Comparison of ENCODE assay signal across 10 mouse cellular contexts in the genomic region with DNA sequence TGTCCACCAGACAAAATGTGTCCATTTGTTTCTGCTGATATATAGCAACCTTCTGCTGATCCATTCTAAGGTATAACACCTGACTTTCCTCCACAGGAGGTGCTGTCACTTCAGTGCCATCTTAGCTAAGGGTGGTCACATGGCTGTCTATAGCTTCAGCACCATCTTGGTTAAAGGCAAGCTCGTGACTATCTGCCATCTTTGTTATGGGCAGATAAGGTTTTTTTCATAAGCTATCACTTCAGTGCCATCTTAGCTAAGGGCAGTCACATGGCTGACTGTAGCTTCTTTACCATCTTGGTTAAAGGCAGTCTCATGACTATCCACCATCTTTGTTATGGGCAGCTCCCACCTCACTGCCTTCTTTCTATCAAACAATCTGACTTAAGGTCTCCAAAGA. TPM values are rescaled to one million over a fixed set of nuclear protein-coding genes. Genes with fewer than 3 reads are reported as not detected.
DNase-seq lines count a peak whose midpoint lies in the region; ATAC-seq lines count a peak whose summit lies in the region.
"Had no signal": no experiment of that assay in that cellular context is flagged by ENCODE, and none has a peak within 500 bp of the region (broad histone marks: within the 10 kb centered on the region; RNA-seq: fewer than 3 reads in every experiment).

No protein-coding gene starts in this region.

- ATAC-seq in forebrain, embryonic 14.5 days = peak; percentile 96
- ATAC-seq in monocyte, adult 5-6 weeks (replicated peaks; ENCODE audit: insufficient number of reproducible peaks, low FRiP score, low TSS enrichment, poor library complexity, severe bottlenecking) = peak; percentile 77
- no peak for ATAC-seq in intestine, embryonic 16.5 days

- no peak overlapping the region for H3K27ac ChIP-seq in forebrain, embryonic 14.5 days (ENCODE audit: low read depth, low read length)
- no peak overlapping the region for H3K27ac ChIP-seq in intestine, embryonic 16.5 days (ENCODE audit: low read length)

- no peak overlapping the region for H3K9ac ChIP-seq in forebrain, embryonic 14.5 days (ENCODE audit: low read length)
- H3K9ac ChIP-seq in intestine, embryonic 16.5 days (ENCODE audit: low read depth, low read length) = no peak overlapping the region

- H3K4me2 ChIP-seq in forebrain, embryonic 14.5 days (ENCODE audit: low read length) = no peak overlapping the region
- no peak overlapping the region for H3K4me2 ChIP-seq in intestine, embryonic 16.5 days (ENCODE audit: low read depth, low read length)

- no peaks in the 10 kb centered on the region for H3K27me3 ChIP-seq in forebrain, embryonic 14.5 days (replicated peaks; ENCODE audit: control insufficient read depth, insufficient read depth, low read length)
- H3K27me3 ChIP-seq in intestine, embryonic 16.5 days (replicated peaks; ENCODE audit: control insufficient read depth, insufficient read depth, low read length) = no peaks in the 10 kb centered on the region
- H3K27me3 ChIP-seq: megakaryocyte, embryonic 14.5 days had no signal

- no peaks in the 10 kb centered on the region for H3K9me3 ChIP-seq in forebrain, embryonic 14.5 days (replicated peaks; ENCODE audit: control insufficient read depth, low read length)
- no peaks in the 10 kb centered on the region for H3K9me3 ChIP-seq in intestine, embryonic 16.5 days (ENCODE audit: control insufficient read depth, low read length)

- DNase-seq in layer of hippocampus, adult 9-11 months = peak; percentile 42
- DNase-seq in layer of hippocampus, postnatal 25 days (ENCODE audit: extremely low spot score in 1 of 2, low spot score in 1 of 2) = no peak
- peak; percentile 11 to 28 for DNase-seq in CD8-positive naive resting alpha-beta T cell, adult 2 months (ENCODE audit: low read depth in 2 of 2, low spot score in 2 of 2)
- DNase-seq in forebrain, embryonic 14.5 days (ENCODE audit: low spot score) = peak; percentile 84
- DNase-seq in urinary bladder, adult 18-20 months (ENCODE audit: low spot score in 2 of 2) = no peak
- no peak for DNase-seq in urinary bladder, postnatal 10 days (ENCODE audit: low spot score)

- WGBS in forebrain, embryonic 14.5 days = 72% methylated on average over 1 of the region's 1 CpGs
- 98% methylated on average over 1 of the region's 1 CpGs for WGBS in intestine, embryonic 16.5 days

- H3K36me3 ChIP-seq in forebrain, embryonic 14.5 days (ENCODE audit: control insufficient read depth, insufficient read depth, low read length) = no peaks in the 10 kb centered on the region
- no peaks in the 10 kb centered on the region for H3K36me3 ChIP-seq in intestine, embryonic 16.5 days (ENCODE audit: control insufficient read depth, insufficient read depth, low read length)

- no peak overlapping the region for H3K4me3 ChIP-seq in forebrain, embryonic 14.5 days (ENCODE audit: low read depth, low read length)
- no peak overlapping the region for H3K4me3 ChIP-seq in intestine, embryonic 16.5 days (ENCODE audit: low read length)
- H3K4me3 ChIP-seq: megakaryocyte, embryonic 14.5 days had no signal

- no peaks in the 10 kb centered on the region for H3K4me1 ChIP-seq in forebrain, embryonic 14.5 days (ENCODE audit: control insufficient read depth, insufficient read depth, low read length)
- H3K4me1 ChIP-seq in intestine, embryonic 16.5 days (ENCODE audit: control insufficient read depth, insufficient read depth, low read length) = no peaks in the 10 kb centered on the region
- H3K4me1 ChIP-seq: megakaryocyte, embryonic 14.5 days had no signal

RNA-seq across cellular contexts. Expression of gene Myoc, which starts 23.4 kb away (rescaled TPM):
- total RNA-seq in layer of hippocampus, postnatal 25 days (2021) = 1 to 10 TPM; 4.1 to 5.4 TPM
- not detected in 2 replicates for polyA plus RNA-seq in forebrain, embryonic 14.5 days (2014; fragmentation: Nextera tagmentation; extraction: Ambion mirVana)
- total RNA-seq in monocyte, adult 5-6 weeks (2017) = 0.19 to 0.43 TPM in 2 of 3 replicates, not detected in the other
- polyA plus RNA-seq in intestine, embryonic 16.5 days (2015; fragmentation: Nextera tagmentation; extraction: Ambion mirVana) = 0.06 and 0.18 TPM in 2 replicates

RNA-seq across cellular contexts. Expression of gene Myocos, which starts 42.5 kb away (rescaled TPM):
- not detected for total RNA-seq in layer of hippocampus, postnatal 25 days (2021)
- not detected in 2 replicates for polyA plus RNA-seq in forebrain, embryonic 14.5 days (2014; fragmentation: Nextera tagmentation; extraction: Ambion mirVana)
- not detected in 3 replicates for total RNA-seq in monocyte, adult 5-6 weeks (2017)
- polyA plus RNA-seq in intestine, embryonic 16.5 days (2015; fragmentation: Nextera tagmentation; extraction: Ambion mirVana) = not detected in 2 replicates
- total RNA-seq: layer of hippocampus, postnatal 14 days had no signal

RNA-seq across cellular contexts. Expression of gene Vamp4, which starts 45.2 kb away (rescaled TPM):
- 100 to 1,000 TPM in 1 of 2 experiments, 10 to 100 TPM in 1; 97.6 to 100 TPM for total RNA-seq in layer of hippocampus, postnatal 25 days (2021)
- polyA plus RNA-seq in forebrain, embryonic 14.5 days (2014; fragmentation: Nextera tagmentation; extraction: Ambion mirVana) = 52.3 and 64.6 TPM in 2 replicates
- 94.8 to 131 TPM (median 105 TPM) in 3 replicates for total RNA-seq in monocyte, adult 5-6 weeks (2017)
- polyA plus RNA-seq in intestine, embryonic 16.5 days (2015; fragmentation: Nextera tagmentation; extraction: Ambion mirVana) = 43.5 and 46.4 TPM in 2 replicates

Comparison
In these comparisons a context has a peak if more than half of its experiments do, and no peak if none do; other contexts are left out.
1. DNase-seq: peak in layer of hippocampus, adult 9-11 months (single experiment), CD8-positive naive resting alpha-beta T cell, adult 2 months (2 of 2) and forebrain, embryonic 14.5 days (single experiment); none in layer of hippocampus, postnatal 25 days (0 of 2), urinary bladder, adult 18-20 months (0 of 2) and urinary bladder, postnatal 10 days (single experiment).